Mouse (Mus musculus): ENCODE measurements around the gene Tle3. TPM values are rescaled to one million over a fixed set of nuclear protein-coding genes. Genes with fewer than 3 reads are reported as not detected.
A peak's percentile ranks its signal among the peaks of the same experiment; 100 is the strongest.

Gene Tle3
- polyA plus RNA-seq, 1 experiment from 2014 or later = 26.0 TPM

GRCm38 (mm10) chr9:61400132-61400531 is 28.0 kb downstream of the Tle3 start:
- 95% methylated on average over 7 of the region's 7 CpGs for WGBS
- Histone ChIP-seq H3K4me3 (ENCODE audit: low read length) (no peak overlapping the region), H3K9ac (replicated peaks; ENCODE audit: low read length) (no peak overlapping the region), H3K27me3 (ENCODE audit: insufficient read depth, low read length) (no peaks in the 10 kb centered on the region), H3K27ac (ENCODE audit: low read length) (no peak overlapping the region), H3K36me3 (ENCODE audit: insufficient read depth, low read length) (peaks cover 55% of the 10 kb centered on the region), H3K4me2 (replicated peaks; ENCODE audit: low read depth, low read length) (no peak overlapping the region), H3K9me3 (ENCODE audit: low read length) (no peaks in the 10 kb centered on the region), H3K4me1 (ENCODE audit: insufficient read depth, low read length) (peaks cover 54% of the 10 kb centered on the region)
- no peak for ATAC-seq (ENCODE audit: low FRiP score, low TSS enrichment)

- no peak for ATAC-seq (ENCODE audit: low FRiP score, low TSS enrichment)
- Histone ChIP-seq H3K4me1 (ENCODE audit: insufficient read depth, low read length) (peaks cover 56% of the 10 kb centered on the region), H3K4me2 (replicated peaks; ENCODE audit: low read depth, low read length) (no peak overlapping the region), H3K27ac (ENCODE audit: low read length) (no peak overlapping the region), H3K9ac (replicated peaks; ENCODE audit: low read length) (no peak overlapping the region), H3K27me3 (ENCODE audit: insufficient read depth, low read length) (no peaks in the 10 kb centered on the region), H3K9me3 (ENCODE audit: low read length) (no peaks in the 10 kb centered on the region), H3K4me3 (ENCODE audit: low read length) (no peak overlapping the region), H3K36me3 (ENCODE audit: insufficient read depth, low read length) (peaks cover 62% of the 10 kb centered on the region)
- 54% methylated on average over 9 of the region's 9 CpGs for WGBS
These were observed 29.5 kb downstream of the Tle3 start for GRCm38 (mm10) chr9:61401664-61402063.

- Histone ChIP-seq H3K36me3 (ENCODE audit: insufficient read depth, low read length) (peaks cover 67% of the 10 kb centered on the region), H3K4me1 (ENCODE audit: insufficient read depth, low read length) (peaks cover 50% of the 10 kb centered on the region)
These were observed 30.1 kb downstream of the Tle3 start for GRCm38 (mm10) chr9:61402268-61402667.

GRCm38 (mm10) chr9:61402716-61403115 is 30.6 kb downstream of the Tle3 start:
- WGBS = 87% methylated on average over 5 of the region's 5 CpGs
- H3K27me3 ChIP-seq (ENCODE audit: insufficient read depth, low read length) = no peaks in the 10 kb centered on the region
- no peak for ATAC-seq (ENCODE audit: low FRiP score, low TSS enrichment)
- no peak overlapping the region for H3K4me3 ChIP-seq (ENCODE audit: low read length)
- peaks cover 70% of the 10 kb centered on the region for H3K36me3 ChIP-seq (ENCODE audit: insufficient read depth, low read length)
- H3K4me1 ChIP-seq (ENCODE audit: insufficient read depth, low read length) = peaks cover 51% of the 10 kb centered on the region
- H3K9ac ChIP-seq (replicated peaks; ENCODE audit: low read length) = no peak overlapping the region
- no peak overlapping the region for H3K27ac ChIP-seq (ENCODE audit: low read length)
- no peak overlapping the region for H3K4me2 ChIP-seq (replicated peaks; ENCODE audit: low read depth, low read length)
- no peaks in the 10 kb centered on the region for H3K9me3 ChIP-seq (ENCODE audit: low read length)

More at GRCm38 (mm10) chr9:61402268-61402667, 30.1 kb downstream of the Tle3 start:
- Histone ChIP-seq H3K27ac (ENCODE audit: low read length) (no peak overlapping the region), H3K27me3 (ENCODE audit: insufficient read depth, low read length) (no peaks in the 10 kb centered on the region), H3K9me3 (ENCODE audit: low read length) (no peaks in the 10 kb centered on the region), H3K4me2 (replicated peaks; ENCODE audit: low read depth, low read length) (no peak overlapping the region), H3K4me3 (ENCODE audit: low read length) (no peak overlapping the region), H3K9ac (replicated peaks; ENCODE audit: low read length) (no peak overlapping the region)
- ATAC-seq (ENCODE audit: low FRiP score, low TSS enrichment) = no peak
- 77% methylated on average over 4 of the region's 4 CpGs for WGBS

GRCm38 (mm10) chr9:61403866-61404614 is 31.9 kb downstream of the Tle3 start:
- Histone ChIP-seq H3K36me3 (ENCODE audit: insufficient read depth, low read length) (peaks cover 71% of the 10 kb centered on the region), H3K4me2 (replicated peaks; ENCODE audit: low read depth, low read length) (no peak overlapping the region), H3K9me3 (ENCODE audit: low read length) (no peaks in the 10 kb centered on the region), H3K9ac (replicated peaks; ENCODE audit: low read length) (no peak overlapping the region), H3K4me3 (ENCODE audit: low read length) (no peak overlapping the region), H3K4me1 (ENCODE audit: insufficient read depth, low read length) (peaks cover 58% of the 10 kb centered on the region), H3K27me3 (ENCODE audit: insufficient read depth, low read length) (no peaks in the 10 kb centered on the region), H3K27ac (ENCODE audit: low read length) (peak overlapping the region; percentile 51; the same call in 1 of the 2 replicates)
- ATAC-seq (ENCODE audit: low FRiP score, low TSS enrichment) = no peak
- 57% methylated on average over 16 of the region's 16 CpGs for WGBS

GRCm38 (mm10) chr9:61404615-61404980 is 32.4 kb downstream of the Tle3 start:
- H3K27ac ChIP-seq (ENCODE audit: low read length) = peak overlapping the region; percentile 51; the same call in 1 of the 2 replicates
- ATAC-seq (ENCODE audit: low FRiP score, low TSS enrichment) = no peak
- peak overlapping the region; percentile 23; the same call in 1 of the 2 replicates for H3K4me2 ChIP-seq (replicated peaks; ENCODE audit: low read depth, low read length)
- H3K27me3 ChIP-seq (ENCODE audit: insufficient read depth, low read length) = no peaks in the 10 kb centered on the region
- no peak overlapping the region for H3K4me3 ChIP-seq (ENCODE audit: low read length)
- H3K9me3 ChIP-seq (ENCODE audit: low read length) = no peaks in the 10 kb centered on the region
- peak overlapping the region; percentile 35; the same call in 1 of the 2 replicates for H3K9ac ChIP-seq (replicated peaks; ENCODE audit: low read length)
- WGBS = 57% methylated on average over 3 of the region's 3 CpGs
- peaks cover 60% of the 10 kb centered on the region for H3K4me1 ChIP-seq (ENCODE audit: insufficient read depth, low read length)
- H3K36me3 ChIP-seq (ENCODE audit: insufficient read depth, low read length) = peaks cover 71% of the 10 kb centered on the region

DNA sequence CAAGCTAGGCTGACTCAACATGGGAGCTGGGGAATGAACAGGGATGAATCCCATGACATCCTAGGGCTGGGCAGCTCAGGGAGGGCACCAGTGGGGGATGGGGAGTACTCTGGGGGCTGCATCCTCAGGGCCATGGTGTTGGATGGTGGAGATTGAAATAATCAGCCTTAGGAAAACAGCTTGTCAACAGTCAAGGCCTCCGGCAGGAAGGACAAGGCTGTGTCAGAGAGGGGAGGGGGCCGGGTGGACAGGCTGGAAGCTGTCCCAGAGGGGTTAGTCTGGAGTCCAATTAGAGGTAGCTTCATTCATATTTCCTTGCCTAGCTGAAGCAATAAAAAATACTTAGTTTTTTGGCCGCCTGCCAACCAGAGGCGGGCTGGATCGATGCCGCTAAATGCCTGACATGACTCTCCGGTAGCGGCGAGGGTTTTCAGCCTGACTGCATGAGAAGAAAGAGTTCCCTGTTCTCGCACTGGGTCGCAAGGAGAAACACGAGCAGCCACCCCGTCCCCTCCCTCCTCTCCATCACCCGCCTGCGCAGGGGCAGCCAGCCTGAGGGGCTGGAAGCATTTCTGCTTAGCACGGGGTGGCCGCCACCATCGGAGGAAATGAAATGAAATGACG is 32.9 kb downstream of the Tle3 start:
- Histone ChIP-seq H3K4me2 (replicated peaks; ENCODE audit: low read depth, low read length) (peak overlapping the region; percentile 40), H3K36me3 (ENCODE audit: insufficient read depth, low read length) (peaks cover 73% of the 10 kb centered on the region), H3K9me3 (ENCODE audit: low read length) (no peaks in the 10 kb centered on the region), H3K4me1 (ENCODE audit: insufficient read depth, low read length) (peaks cover 60% of the 10 kb centered on the region), H3K9ac (replicated peaks; ENCODE audit: low read length) (peak overlapping the region; percentile 35; the same call in 1 of the 2 replicates), H3K4me3 (ENCODE audit: low read length) (peak overlapping the region; percentile 1; the same call in 1 of the 2 replicates), H3K27me3 (ENCODE audit: insufficient read depth, low read length) (no peaks in the 10 kb centered on the region), H3K27ac (ENCODE audit: low read length) (peak overlapping the region; percentile 51)
- WGBS = 10% methylated on average over 19 of the region's 19 CpGs
- ATAC-seq (ENCODE audit: low FRiP score, low TSS enrichment) = peak; percentile 86

DNA sequence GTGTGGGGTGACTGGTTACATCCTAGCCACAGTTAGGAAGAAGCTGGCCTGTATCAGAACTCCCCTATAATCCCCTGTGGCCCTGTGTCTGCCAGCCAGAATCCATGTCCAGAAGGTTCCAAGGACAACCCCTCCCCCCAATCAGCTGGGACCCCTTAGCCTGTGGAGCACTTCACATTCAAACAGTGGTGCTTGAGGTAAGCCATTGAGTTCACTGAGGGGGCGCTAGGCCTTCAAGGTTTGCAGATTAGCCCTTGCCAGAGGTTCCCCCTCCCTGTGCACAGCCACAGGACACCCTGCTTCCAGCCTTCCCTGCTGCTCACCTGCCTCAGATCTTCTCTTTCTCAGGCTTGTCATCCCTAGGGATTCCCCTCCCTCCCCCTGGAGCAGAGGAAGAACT is 34.2 kb downstream of the Tle3 start:
- WGBS = 86% methylated on average over 1 of the region's 1 CpGs
- Histone ChIP-seq H3K4me3 (ENCODE audit: low read length) (no peak overlapping the region), H3K4me1 (ENCODE audit: insufficient read depth, low read length) (peaks cover 48% of the 10 kb centered on the region), H3K9me3 (ENCODE audit: low read length) (no peaks in the 10 kb centered on the region), H3K36me3 (ENCODE audit: insufficient read depth, low read length) (peaks cover 80% of the 10 kb centered on the region), H3K27me3 (ENCODE audit: insufficient read depth, low read length) (no peaks in the 10 kb centered on the region), H3K9ac (replicated peaks; ENCODE audit: low read length) (no peak overlapping the region), H3K27ac (ENCODE audit: low read length) (no peak overlapping the region), H3K4me2 (replicated peaks; ENCODE audit: low read depth, low read length) (no peak overlapping the region)
- no peak for ATAC-seq (ENCODE audit: low FRiP score, low TSS enrichment)

DNA sequence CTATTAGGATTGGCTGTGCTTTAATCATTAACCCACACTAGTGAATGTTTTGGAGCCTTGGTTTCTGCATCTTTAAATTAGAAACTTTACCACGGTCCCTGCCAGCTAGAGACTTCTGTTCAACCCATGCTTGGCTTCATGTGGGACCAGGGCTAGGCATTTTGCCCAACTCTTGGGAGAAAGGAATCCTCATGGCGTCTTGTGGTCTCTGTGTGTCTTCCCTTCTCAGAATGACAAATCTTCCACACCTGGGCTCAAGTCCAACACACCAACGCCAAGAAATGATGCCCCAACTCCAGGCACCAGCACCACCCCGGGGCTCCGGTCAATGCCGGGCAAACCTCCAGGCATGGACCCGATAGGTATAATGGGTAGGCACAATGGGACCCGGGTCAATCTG is 36.9 kb downstream of the Tle3 start:
- Histone ChIP-seq H3K9me3 (ENCODE audit: low read length) (no peaks in the 10 kb centered on the region), H3K27me3 (ENCODE audit: insufficient read depth, low read length) (no peaks in the 10 kb centered on the region), H3K9ac (replicated peaks; ENCODE audit: low read length) (no peak overlapping the region), H3K27ac (ENCODE audit: low read length) (no peak overlapping the region), H3K36me3 (ENCODE audit: insufficient read depth, low read length) (peaks cover 82% of the 10 kb centered on the region), H3K4me3 (ENCODE audit: low read length) (no peak overlapping the region), H3K4me2 (replicated peaks; ENCODE audit: low read depth, low read length) (no peak overlapping the region), H3K4me1 (ENCODE audit: insufficient read depth, low read length) (peaks cover 33% of the 10 kb centered on the region)
- no peak for ATAC-seq (ENCODE audit: low FRiP score, low TSS enrichment)
- WGBS = 81% methylated on average over 8 of the region's 8 CpGs

Data from kidney, embryonic 16.5 days (tissue).